Mouse (Mus musculus): ENCODE measurements around the gene Echdc3. TPM values are rescaled to one million over a fixed set of nuclear protein-coding genes. Genes with fewer than 3 reads are reported as not detected.

The Echdc3 gene
- polyA plus RNA-seq, 1 experiment from 2014 or later = 12.4 TPM

- H3K4me2 ChIP-seq = no peak overlapping the region
- no peak overlapping the region for H3K4me3 ChIP-seq (replicated peaks)
- WGBS = 20% methylated on average over 2 of the region's 2 CpGs
- ATAC-seq (ENCODE audit: insufficient read depth, low FRiP score, low read depth) = no peak
- H3K27me3 ChIP-seq (replicated peaks) = no peaks in the 10 kb centered on the region
- peaks cover 6% of the 10 kb centered on the region; the same call in 1 of the 2 replicates for H3K4me1 ChIP-seq
- H3K9me3 ChIP-seq = no peaks in the 10 kb centered on the region
- H3K9ac ChIP-seq = no peak overlapping the region
- H3K27ac ChIP-seq = no peak overlapping the region
- no peaks in the 10 kb centered on the region for H3K36me3 ChIP-seq
Observed at GRCm38 (mm10) chr2:6159735-6160134, 53.1 kb downstream of the Echdc3 start.

GRCm38 (mm10) chr2:6159219-6159618 is 53.6 kb downstream of the Echdc3 start:
- no peak for ATAC-seq (ENCODE audit: insufficient read depth, low FRiP score, low read depth)
- WGBS = 81% methylated on average over 9 of the region's 9 CpGs

GRCm38 (mm10) chr2:6157635-6158034 is 55.2 kb downstream of the Echdc3 start:
- WGBS = 79% methylated on average over 7 of the region's 7 CpGs
- Histone ChIP-seq H3K27ac (no peak overlapping the region), H3K27me3 (replicated peaks) (no peaks in the 10 kb centered on the region), H3K4me1 (no peaks in the 10 kb centered on the region), H3K9me3 (no peaks in the 10 kb centered on the region), H3K36me3 (no peaks in the 10 kb centered on the region), H3K9ac (no peak overlapping the region), H3K4me3 (replicated peaks) (no peak overlapping the region), H3K4me2 (no peak overlapping the region)
- ATAC-seq (ENCODE audit: insufficient read depth, low FRiP score, low read depth) = no peak

More at GRCm38 (mm10) chr2:6159219-6159618, 53.6 kb downstream of the Echdc3 start:
- Histone ChIP-seq H3K9me3 (no peaks in the 10 kb centered on the region), H3K27me3 (replicated peaks) (no peaks in the 10 kb centered on the region), H3K4me2 (no peak overlapping the region), H3K4me1 (peaks cover 6% of the 10 kb centered on the region; the same call in 1 of the 2 replicates), H3K36me3 (no peaks in the 10 kb centered on the region), H3K4me3 (replicated peaks) (no peak overlapping the region), H3K9ac (no peak overlapping the region), H3K27ac (no peak overlapping the region)

GRCm38 (mm10) chr2:6157208-6157607 is 55.6 kb downstream of the Echdc3 start:
- Histone ChIP-seq H3K4me1 (no peaks in the 10 kb centered on the region), H3K9ac (no peak overlapping the region), H3K9me3 (no peaks in the 10 kb centered on the region), H3K4me2 (no peak overlapping the region), H3K4me3 (replicated peaks) (no peak overlapping the region), H3K27ac (no peak overlapping the region), H3K36me3 (no peaks in the 10 kb centered on the region), H3K27me3 (replicated peaks) (no peaks in the 10 kb centered on the region)
- 87% methylated on average over 4 of the region's 4 CpGs for WGBS
- no peak for ATAC-seq (ENCODE audit: insufficient read depth, low FRiP score, low read depth)

GRCm38 (mm10) chr2:6149801-6150200 is 63.0 kb downstream of the Echdc3 start:
- no peak for ATAC-seq (ENCODE audit: insufficient read depth, low FRiP score, low read depth)
- Histone ChIP-seq H3K9me3 (no peaks in the 10 kb centered on the region), H3K9ac (no peak overlapping the region), H3K36me3 (no peaks in the 10 kb centered on the region), H3K27me3 (replicated peaks) (no peaks in the 10 kb centered on the region), H3K4me1 (no peaks in the 10 kb centered on the region), H3K4me2 (no peak overlapping the region), H3K27ac (no peak overlapping the region), H3K4me3 (replicated peaks) (no peak overlapping the region)
- WGBS = 91% methylated on average over 5 of the region's 5 CpGs

GRCm38 (mm10) chr2:6146901-6147300 is 65.9 kb downstream of the Echdc3 start:
- WGBS = 77% methylated on average over 7 of the region's 7 CpGs
- no peak overlapping the region for H3K4me3 ChIP-seq (replicated peaks)
- H3K9me3 ChIP-seq = no peaks in the 10 kb centered on the region
- H3K27ac ChIP-seq = no peak overlapping the region
- H3K4me2 ChIP-seq = no peak overlapping the region
- no peak for ATAC-seq (ENCODE audit: insufficient read depth, low FRiP score, low read depth)
- H3K4me1 ChIP-seq = no peaks in the 10 kb centered on the region
- H3K9ac ChIP-seq = no peak overlapping the region
- no peaks in the 10 kb centered on the region for H3K27me3 ChIP-seq (replicated peaks)
- no peaks in the 10 kb centered on the region for H3K36me3 ChIP-seq

GRCm38 (mm10) chr2:6146257-6146656 is 66.6 kb downstream of the Echdc3 start:
- Histone ChIP-seq H3K27me3 (replicated peaks) (no peaks in the 10 kb centered on the region), H3K36me3 (no peaks in the 10 kb centered on the region), H3K9me3 (no peaks in the 10 kb centered on the region), H3K9ac (no peak overlapping the region), H3K4me3 (replicated peaks) (no peak overlapping the region), H3K27ac (no peak overlapping the region), H3K4me2 (no peak overlapping the region), H3K4me1 (no peaks in the 10 kb centered on the region)
- WGBS = 87% methylated on average over 4 of the region's 4 CpGs
- ATAC-seq (ENCODE audit: insufficient read depth, low FRiP score, low read depth) = no peak

- H3K4me1 ChIP-seq = no peaks in the 10 kb centered on the region
- 76% methylated on average over 10 of the region's 10 CpGs for WGBS
Observed at GRCm38 (mm10) chr2:6145611-6146010, 67.2 kb downstream of the Echdc3 start.

GRCm38 (mm10) chr2:6142915-6143654 is 69.7 kb downstream of the Echdc3 start:
- Histone ChIP-seq H3K36me3 (no peaks in the 10 kb centered on the region), H3K27me3 (replicated peaks) (no peaks in the 10 kb centered on the region), H3K4me1 (no peaks in the 10 kb centered on the region), H3K27ac (no peak overlapping the region), H3K4me2 (no peak overlapping the region), H3K9ac (no peak overlapping the region), H3K9me3 (no peaks in the 10 kb centered on the region), H3K4me3 (replicated peaks) (no peak overlapping the region)
- no peak for ATAC-seq (ENCODE audit: insufficient read depth, low FRiP score, low read depth)
- WGBS = 72% methylated on average over 16 of the region's 16 CpGs

More at GRCm38 (mm10) chr2:6145611-6146010, 67.2 kb downstream of the Echdc3 start:
- Histone ChIP-seq H3K27ac (no peak overlapping the region), H3K27me3 (replicated peaks) (no peaks in the 10 kb centered on the region), H3K4me3 (replicated peaks) (no peak overlapping the region), H3K9me3 (no peaks in the 10 kb centered on the region), H3K9ac (no peak overlapping the region), H3K36me3 (no peaks in the 10 kb centered on the region), H3K4me2 (no peak overlapping the region)
- no peak for ATAC-seq (ENCODE audit: insufficient read depth, low FRiP score, low read depth)

GRCm38 (mm10) chr2:6140572-6141161 is 72.2 kb downstream of the Echdc3 start:
- ATAC-seq (ENCODE audit: insufficient read depth, low FRiP score, low read depth) = no peak
- 77% methylated on average over 9 of the region's 9 CpGs for WGBS
- no peak overlapping the region for H3K4me2 ChIP-seq

More at GRCm38 (mm10) chr2:6140572-6141161, 72.2 kb downstream of the Echdc3 start:
- H3K4me3 ChIP-seq (replicated peaks) = no peak overlapping the region
- no peaks in the 10 kb centered on the region for H3K36me3 ChIP-seq
- no peaks in the 10 kb centered on the region for H3K9me3 ChIP-seq
- no peaks in the 10 kb centered on the region for H3K27me3 ChIP-seq (replicated peaks)
- no peak overlapping the region for H3K9ac ChIP-seq
- H3K27ac ChIP-seq = no peak overlapping the region
- H3K4me1 ChIP-seq = no peaks in the 10 kb centered on the region

Measured in stomach, embryonic 15.5 days (tissue).